Mouse (Mus musculus): ENCODE measurements around the gene Plb1. TPM values are rescaled to one million over a fixed set of nuclear protein-coding genes. Genes with fewer than 3 reads are reported as not detected.

Gene Plb1
- total and polyA plus RNA-seq, 2 experiments from 2014 or later = 0.38 to 0.50 TPM

DNA sequence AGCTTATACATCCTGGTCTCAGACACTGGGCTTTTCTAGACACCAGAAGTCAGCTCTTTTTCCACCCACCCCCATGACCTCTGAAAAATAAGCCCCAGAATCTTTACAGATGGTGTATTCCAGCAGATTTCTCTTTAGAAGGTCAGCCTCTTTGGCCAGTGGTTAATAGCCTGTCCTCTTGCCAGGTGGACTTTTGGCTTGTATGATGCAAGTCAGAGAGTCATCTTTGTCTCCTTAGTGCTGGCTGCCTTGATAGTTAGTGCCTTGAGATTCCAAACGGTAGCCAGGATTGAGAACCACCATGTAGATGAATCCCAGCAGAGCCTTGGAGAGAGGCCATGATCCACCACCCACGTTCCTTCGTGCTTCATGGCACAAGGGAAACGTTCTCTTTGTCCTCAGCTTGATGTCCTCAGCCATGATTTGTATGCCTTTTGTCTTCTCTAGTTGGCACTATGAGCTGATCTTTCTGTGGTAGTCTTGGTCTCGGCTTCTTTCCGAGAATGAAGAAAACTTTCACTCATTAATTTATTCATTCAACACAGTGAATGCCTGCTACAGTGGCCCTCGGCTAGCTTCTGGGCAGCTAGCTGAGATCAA is 10.9 kb downstream of the Plb1 start:
- no peak for TF ChIP-seq CTCF (IDR thresholded peaks at IDR 0.05; ENCODE audit: low read depth)
- H3K4me2 ChIP-seq (ENCODE audit: low read depth) = no peak overlapping the region
- H3K36me3 ChIP-seq (ENCODE audit: insufficient read depth) = no peaks in the 10 kb centered on the region
- H3K27me3 ChIP-seq (ENCODE audit: insufficient read depth, low read length) = no peaks in the 10 kb centered on the region
- H3K9ac ChIP-seq = no peak overlapping the region
- no peaks in the 10 kb centered on the region for H3K9me3 ChIP-seq (ENCODE audit: low read length)
- 20% methylated on average over 7 of the region's 7 CpGs for WGBS
- no peak for DNase-seq
- H3K4me1 ChIP-seq (ENCODE audit: insufficient read depth) = no peaks in the 10 kb centered on the region
- no peak overlapping the region for H3K4me3 ChIP-seq (ENCODE audit: low read depth, low read length)
- no peak overlapping the region for H3K27ac ChIP-seq (ENCODE audit: low read depth, low read length)
- no peak for ATAC-seq

GRCm38 (mm10) chr5:32245385-32245784 is 12.9 kb downstream of the Plb1 start:
- no peak overlapping the region for H3K4me3 ChIP-seq (ENCODE audit: low read depth, low read length)
- H3K36me3 ChIP-seq (ENCODE audit: insufficient read depth) = no peaks in the 10 kb centered on the region
- no peaks in the 10 kb centered on the region for H3K9me3 ChIP-seq (ENCODE audit: low read length)
- no peak overlapping the region for H3K4me2 ChIP-seq (ENCODE audit: low read depth)
- DNase-seq (no peak), ATAC-seq (no peak)
- no peak overlapping the region for H3K9ac ChIP-seq
- WGBS = 83% methylated on average over 3 of the region's 3 CpGs
- no peaks in the 10 kb centered on the region for H3K4me1 ChIP-seq (ENCODE audit: insufficient read depth)
- no peak overlapping the region for H3K27ac ChIP-seq (ENCODE audit: low read depth, low read length)
- no peak for TF ChIP-seq CTCF (IDR thresholded peaks at IDR 0.05; ENCODE audit: low read depth)
- H3K27me3 ChIP-seq (ENCODE audit: insufficient read depth, low read length) = no peaks in the 10 kb centered on the region

- no peak for DNase-seq
- TF ChIP-seq CTCF (IDR thresholded peaks at IDR 0.05; ENCODE audit: low read depth) = no peak
- Histone ChIP-seq H3K4me1 (ENCODE audit: insufficient read depth) (no peaks in the 10 kb centered on the region), H3K27me3 (ENCODE audit: insufficient read depth, low read length) (no peaks in the 10 kb centered on the region), H3K27ac (ENCODE audit: low read depth, low read length) (no peak overlapping the region), H3K4me3 (ENCODE audit: low read depth, low read length) (no peak overlapping the region), H3K9ac (no peak overlapping the region), H3K36me3 (ENCODE audit: insufficient read depth) (no peaks in the 10 kb centered on the region), H3K9me3 (ENCODE audit: low read length) (no peaks in the 10 kb centered on the region), H3K4me2 (ENCODE audit: low read depth) (no peak overlapping the region)
- ATAC-seq = no peak
- 49% methylated on average over 5 of the region's 5 CpGs for WGBS
Measured at GRCm38 (mm10) chr5:32260751-32261150, 28.2 kb downstream of the Plb1 start.

GRCm38 (mm10) chr5:32261251-32261650 is 28.7 kb downstream of the Plb1 start:
- no peaks in the 10 kb centered on the region for H3K9me3 ChIP-seq (ENCODE audit: low read length)
- H3K4me2 ChIP-seq (ENCODE audit: low read depth) = no peak overlapping the region
- H3K4me3 ChIP-seq (ENCODE audit: low read depth, low read length) = no peak overlapping the region
- no peaks in the 10 kb centered on the region for H3K4me1 ChIP-seq (ENCODE audit: insufficient read depth)
- no peak for TF ChIP-seq CTCF (IDR thresholded peaks at IDR 0.05; ENCODE audit: low read depth)
- H3K36me3 ChIP-seq (ENCODE audit: insufficient read depth) = no peaks in the 10 kb centered on the region
- WGBS = 64% methylated on average over 3 of the region's 3 CpGs
- no peak overlapping the region for H3K27ac ChIP-seq (ENCODE audit: low read depth, low read length)
- DNase-seq = no peak
- no peak overlapping the region for H3K9ac ChIP-seq
- H3K27me3 ChIP-seq (ENCODE audit: insufficient read depth, low read length) = no peaks in the 10 kb centered on the region
- no peak for ATAC-seq

GRCm38 (mm10) chr5:32262534-32262933 is 30.0 kb downstream of the Plb1 start:
- no peak overlapping the region for H3K4me3 ChIP-seq (ENCODE audit: low read depth, low read length)
- TF ChIP-seq CTCF (IDR thresholded peaks at IDR 0.05; ENCODE audit: low read depth) = no peak
- WGBS = 85% methylated on average over 4 of the region's 4 CpGs
- no peaks in the 10 kb centered on the region for H3K36me3 ChIP-seq (ENCODE audit: insufficient read depth)
- H3K27me3 ChIP-seq (ENCODE audit: insufficient read depth, low read length) = no peaks in the 10 kb centered on the region
- no peaks in the 10 kb centered on the region for H3K4me1 ChIP-seq (ENCODE audit: insufficient read depth)
- ATAC-seq (no peak), DNase-seq (no peak)
- no peak overlapping the region for H3K4me2 ChIP-seq (ENCODE audit: low read depth)
- no peaks in the 10 kb centered on the region for H3K9me3 ChIP-seq (ENCODE audit: low read length)
- no peak overlapping the region for H3K27ac ChIP-seq (ENCODE audit: low read depth, low read length)
- no peak overlapping the region for H3K9ac ChIP-seq

DNA sequence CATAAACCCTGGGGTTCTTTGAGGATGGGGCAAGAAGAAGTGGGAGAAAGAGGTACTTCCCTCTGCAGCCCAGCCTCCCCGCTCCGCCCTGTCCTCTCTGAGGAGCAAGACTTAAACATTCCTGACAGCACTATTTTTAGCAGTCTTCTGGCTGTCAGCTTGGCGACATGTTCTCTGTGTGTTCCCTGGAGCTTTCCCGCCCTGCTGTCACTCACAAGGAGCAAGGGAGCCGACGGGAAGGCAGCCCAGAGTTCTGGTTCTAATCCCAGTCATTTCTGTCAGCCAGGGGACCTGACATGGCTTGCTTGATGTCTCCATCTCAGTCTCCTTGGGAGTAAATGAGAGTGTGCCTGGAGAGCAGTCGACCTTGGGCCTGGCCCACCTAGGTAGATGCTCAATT is 40.0 kb downstream of the Plb1 start:
- Histone ChIP-seq H3K9ac (no peak overlapping the region), H3K4me1 (ENCODE audit: insufficient read depth) (no peaks in the 10 kb centered on the region), H3K27ac (ENCODE audit: low read depth, low read length) (no peak overlapping the region), H3K36me3 (ENCODE audit: insufficient read depth) (no peaks in the 10 kb centered on the region), H3K4me3 (ENCODE audit: low read depth, low read length) (no peak overlapping the region), H3K4me2 (ENCODE audit: low read depth) (no peak overlapping the region), H3K27me3 (ENCODE audit: insufficient read depth, low read length) (no peaks in the 10 kb centered on the region), H3K9me3 (ENCODE audit: low read length) (no peaks in the 10 kb centered on the region)
- WGBS = 30% methylated on average over 7 of the region's 7 CpGs
- TF ChIP-seq CTCF (IDR thresholded peaks at IDR 0.05; ENCODE audit: low read depth) = no peak
- DNase-seq (peak; percentile 54), ATAC-seq (peak; percentile 72)

GRCm38 (mm10) chr5:32278000-32278694 is 45.6 kb downstream of the Plb1 start:
- 36% methylated on average over 5 of the region's 5 CpGs for WGBS

More at GRCm38 (mm10) chr5:32278000-32278694, 45.6 kb downstream of the Plb1 start:
- Histone ChIP-seq H3K9me3 (ENCODE audit: low read length) (no peaks in the 10 kb centered on the region), H3K27me3 (ENCODE audit: insufficient read depth, low read length) (no peaks in the 10 kb centered on the region), H3K36me3 (ENCODE audit: insufficient read depth) (no peaks in the 10 kb centered on the region), H3K27ac (ENCODE audit: low read depth, low read length) (no peak overlapping the region), H3K4me1 (ENCODE audit: insufficient read depth) (no peaks in the 10 kb centered on the region), H3K4me3 (ENCODE audit: low read depth, low read length) (no peak overlapping the region), H3K9ac (no peak overlapping the region), H3K4me2 (ENCODE audit: low read depth) (no peak overlapping the region)
- DNase-seq = no peak
- ATAC-seq = peak; percentile 43; the same call in 1 of the 2 replicates
- no peak for TF ChIP-seq CTCF (IDR thresholded peaks at IDR 0.05; ENCODE audit: low read depth)
